Mouse (Mus musculus) thymus, postnatal 4 days (tissue): ENCODE results near the gene Cngb1.

ENCODE experiments used
- DNase-seq: peaks from one replicate; pipeline ENCODE4 v3.0.0; 2021

Cngb1 gene

GRCm38 (mm10) chr8:95320224-95321139, 14.1 kb upstream of the Cngb1 start:
- DNase-seq: peak; percentile 92

DNA sequence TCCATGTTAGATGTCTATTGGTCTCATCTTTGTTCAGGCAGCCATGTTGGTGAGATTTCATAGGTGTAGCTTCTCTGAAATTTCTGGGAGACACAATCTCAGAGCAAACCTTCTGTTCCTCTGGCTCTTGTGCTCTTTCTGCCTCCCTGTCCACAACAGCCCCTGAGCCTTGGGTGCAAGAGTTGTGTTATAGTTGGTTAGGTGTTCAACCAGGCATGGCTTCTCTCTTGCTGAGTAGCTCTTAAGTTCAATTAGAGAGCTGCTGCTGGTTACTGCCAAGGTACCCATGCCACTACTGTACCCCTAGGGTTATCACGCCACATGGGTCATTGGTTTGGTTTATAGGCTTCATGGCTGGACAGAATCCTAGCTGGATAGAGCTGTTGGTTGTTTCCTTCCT, 9.0 kb upstream of the Cngb1 start:
- no peak for DNase-seq

GRCm38 (mm10) chr8:95314707-95315106, 8.3 kb upstream of the Cngb1 start:
- no peak for DNase-seq

GRCm38 (mm10) chr8:95313857-95314256, 7.5 kb upstream of the Cngb1 start:
- DNase-seq: no peak

DNA sequence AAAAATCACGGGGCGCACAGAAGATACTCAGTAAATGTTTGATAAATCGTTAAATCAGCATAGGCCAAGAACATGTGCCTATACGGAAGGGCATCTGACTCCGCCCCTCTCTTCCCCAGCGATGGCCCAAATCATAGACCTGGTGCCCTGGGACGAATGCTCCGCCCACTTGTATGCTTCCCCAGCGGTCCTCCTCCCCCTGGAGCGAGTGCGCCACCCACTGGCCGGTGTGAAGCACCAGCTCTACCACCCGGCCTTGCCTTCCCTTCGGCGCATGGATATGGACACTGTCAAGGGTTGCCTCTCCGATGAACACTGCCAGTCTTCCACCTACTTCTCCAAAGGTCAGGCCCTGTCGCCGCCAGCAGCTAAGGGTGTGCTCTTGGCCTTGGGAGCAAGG, 6.5 kb upstream of the Cngb1 start:
- peak; percentile 53 for DNase-seq

GRCm38 (mm10) chr8:95310342-95310970, 4.1 kb upstream of the Cngb1 start, which contains the start of gene Tepp:
Gene Tepp, plus strand, starts transcription at chr8:95310566.
- DNase-seq: no peak

- no peak for DNase-seq
Measured at GRCm38 (mm10) chr8:95305526-95305925, 859 bp downstream of the Cngb1 start.

- DNase-seq: peak; percentile 75
Measured at GRCm38 (mm10) chr8:95302410-95302809, 4.0 kb downstream of the Cngb1 start.

GRCm38 (mm10) chr8:95293891-95294290, 12.5 kb downstream of the Cngb1 start:
- no peak for DNase-seq

DNA sequence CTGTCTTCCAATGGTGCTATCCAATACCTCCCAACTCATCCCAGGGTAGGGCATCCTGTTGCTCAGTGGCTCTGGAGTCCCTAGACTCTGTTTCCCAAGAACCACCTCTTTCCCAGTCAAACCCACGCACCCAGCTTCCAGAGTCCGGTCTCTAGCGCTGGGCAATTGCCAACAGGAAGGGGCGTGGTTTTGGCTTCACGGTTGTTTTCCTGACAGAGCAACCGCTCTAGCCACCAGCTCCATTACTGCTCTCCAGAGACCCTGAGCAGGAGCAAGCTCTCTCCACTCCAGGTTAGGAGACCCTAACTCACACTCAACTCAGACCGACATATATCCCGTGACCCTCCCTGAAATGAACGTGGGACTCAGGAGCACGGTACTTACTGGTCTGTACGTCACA, 13.2 kb downstream of the Cngb1 start:
- DNase-seq: no peak

- DNase-seq: no peak
Measured at GRCm38 (mm10) chr8:95289066-95289650, 17.2 kb downstream of the Cngb1 start.

GRCm38 (mm10) chr8:95281493-95281892, 24.9 kb downstream of the Cngb1 start:
- DNase-seq: no peak

DNA sequence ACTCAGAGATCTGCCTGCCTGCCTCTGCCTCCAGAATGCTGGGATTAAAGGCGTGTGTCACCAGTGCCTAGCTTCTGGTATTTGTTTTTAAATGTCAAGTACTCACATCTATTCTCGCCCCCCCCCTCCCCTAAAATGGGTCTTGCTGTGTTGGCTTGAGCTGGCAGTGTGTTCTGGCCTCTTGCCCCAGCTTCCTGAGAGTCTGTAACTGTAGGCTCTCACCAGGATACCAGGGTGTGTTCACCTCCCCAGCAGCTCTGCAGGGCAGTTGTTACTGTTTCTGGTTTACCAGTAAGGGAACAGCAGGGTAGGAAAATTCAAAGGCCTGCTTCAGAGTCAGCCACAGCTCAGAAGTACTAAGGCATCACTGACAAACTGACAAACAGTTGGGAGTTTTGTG, 33.5 kb downstream of the Cngb1 start:
- no peak for DNase-seq

GRCm38 (mm10) chr8:95271841-95272240, 34.5 kb downstream of the Cngb1 start:
- DNase-seq: no peak

GRCm38 (mm10) chr8:95270501-95270900, 35.9 kb downstream of the Cngb1 start:
- no peak for DNase-seq

DNA sequence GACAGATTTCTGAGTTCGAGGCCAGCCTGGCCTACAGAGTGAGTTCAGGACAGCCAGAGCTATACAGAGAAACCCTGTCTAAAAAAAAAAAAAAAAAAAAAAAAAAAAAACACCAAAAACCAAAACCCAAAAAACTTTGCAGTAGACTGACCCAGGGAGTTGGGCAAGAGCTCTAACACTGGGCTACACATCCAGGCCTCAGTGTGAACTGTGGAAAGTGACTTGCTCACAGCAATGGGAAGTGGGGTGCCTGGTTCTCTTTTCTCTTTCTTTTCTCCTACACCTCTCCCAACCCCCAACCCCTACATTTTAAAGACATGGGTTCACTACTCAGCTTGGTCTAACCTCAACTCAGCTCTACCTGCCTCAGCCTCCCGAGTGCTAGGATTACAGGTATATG, 44.2 kb downstream of the Cngb1 start:
- no peak for DNase-seq

DNA sequence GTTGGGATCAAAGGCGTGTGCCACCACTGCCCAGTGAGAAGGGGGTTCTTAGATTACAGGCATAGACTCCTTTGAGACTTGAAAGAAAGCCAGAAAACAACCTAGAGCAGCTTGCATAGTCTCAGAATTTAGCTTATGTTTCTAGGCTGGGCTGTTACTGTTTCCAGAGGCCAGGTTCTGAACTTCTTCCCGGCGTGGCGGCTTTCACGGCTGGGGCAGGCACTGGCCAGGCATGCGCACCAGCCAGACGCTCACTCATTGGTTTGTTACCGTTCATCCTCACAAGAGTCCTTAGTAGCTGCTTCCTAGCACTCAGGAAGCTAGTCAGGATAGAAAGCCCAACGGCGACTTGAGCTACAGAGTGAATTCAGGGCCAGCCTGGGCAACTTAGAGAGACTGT, 50.8 kb downstream of the Cngb1 start:
- DNase-seq: no peak

DNA sequence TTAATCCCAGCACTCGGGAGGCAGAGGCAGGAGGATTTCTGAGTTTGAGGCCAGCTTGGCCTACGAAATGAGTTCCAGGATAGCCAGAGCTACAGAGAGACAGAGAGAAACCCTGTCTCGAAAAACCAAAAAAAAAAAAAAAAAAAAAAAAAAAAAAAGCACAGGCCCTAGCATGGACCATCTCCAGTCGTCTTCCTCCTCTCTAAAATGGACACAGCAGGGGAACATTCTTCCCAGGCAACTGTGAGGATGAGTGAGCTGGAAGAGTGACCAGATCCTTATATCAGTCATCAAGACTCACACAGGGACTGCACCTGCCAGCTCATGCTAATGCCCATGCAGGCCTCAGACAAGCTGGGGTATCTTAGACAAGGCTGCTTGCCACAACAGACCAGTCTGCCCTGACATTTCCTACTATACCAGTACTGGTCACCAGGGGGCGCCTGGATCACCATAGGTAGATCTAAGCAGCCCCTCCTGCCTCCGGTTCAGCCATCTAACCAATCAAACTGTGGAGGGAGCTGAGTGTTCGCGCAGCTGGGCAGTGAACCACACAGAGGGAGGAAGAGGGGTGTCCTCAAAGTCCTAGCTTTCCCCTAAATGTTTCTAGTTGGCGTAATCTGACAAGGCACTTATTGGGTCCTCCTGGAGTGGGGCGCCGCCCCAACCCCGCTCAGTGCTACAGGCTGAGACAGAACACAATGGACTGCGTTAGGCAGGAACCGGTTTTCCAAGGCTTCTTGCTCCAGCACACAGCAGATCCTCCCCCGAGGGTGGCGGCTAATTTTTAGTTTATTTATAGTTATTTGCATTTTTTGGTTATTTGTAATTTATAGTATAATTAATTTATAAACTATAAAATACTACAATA, 51.6 kb downstream of the Cngb1 start:
- DNase-seq: peak; percentile 99

- DNase-seq: peak; percentile 16
Measured at GRCm38 (mm10) chr8:95252056-95252455, 54.3 kb downstream of the Cngb1 start.

DNA sequence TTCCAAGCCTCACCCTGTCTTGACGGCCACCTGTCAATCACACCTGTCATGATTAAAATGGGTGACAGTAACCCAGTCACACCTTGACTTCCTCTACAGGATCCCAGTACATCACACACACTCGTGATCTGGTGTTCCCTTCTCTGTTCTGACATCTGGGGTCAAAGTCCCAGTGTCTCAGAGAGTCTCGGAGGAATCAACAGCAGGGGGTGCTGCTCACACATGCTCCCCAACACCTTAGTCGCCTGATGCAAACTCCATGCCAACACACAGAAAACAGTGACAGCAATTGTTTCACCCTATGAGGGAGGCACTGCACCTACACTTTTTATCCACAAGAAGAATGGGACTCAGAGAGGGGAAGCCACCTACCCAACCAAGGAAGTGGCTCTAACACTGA, 56.5 kb downstream of the Cngb1 start:
- peak; percentile 77 for DNase-seq

DNA sequence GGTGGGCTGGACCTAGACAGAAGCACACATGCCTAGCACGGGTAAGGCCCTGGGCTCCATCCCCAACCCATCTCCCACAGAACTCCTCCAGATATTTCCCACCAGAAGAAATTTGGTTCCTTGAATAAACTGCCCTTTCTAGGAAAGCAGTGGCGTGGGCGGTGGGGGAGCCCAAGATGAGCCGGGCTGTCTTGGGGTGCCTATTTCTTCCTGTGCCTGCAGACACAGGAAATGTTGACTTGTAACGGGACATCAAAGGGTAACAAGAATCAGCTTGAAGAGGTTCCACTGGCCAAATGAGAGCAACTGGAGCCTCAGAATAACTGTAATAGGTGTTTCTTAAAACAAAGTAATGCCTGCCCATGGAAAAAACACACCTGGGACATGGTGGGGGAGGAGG, 59.1 kb downstream of the Cngb1 start:
- DNase-seq: peak; percentile 75

DNA sequence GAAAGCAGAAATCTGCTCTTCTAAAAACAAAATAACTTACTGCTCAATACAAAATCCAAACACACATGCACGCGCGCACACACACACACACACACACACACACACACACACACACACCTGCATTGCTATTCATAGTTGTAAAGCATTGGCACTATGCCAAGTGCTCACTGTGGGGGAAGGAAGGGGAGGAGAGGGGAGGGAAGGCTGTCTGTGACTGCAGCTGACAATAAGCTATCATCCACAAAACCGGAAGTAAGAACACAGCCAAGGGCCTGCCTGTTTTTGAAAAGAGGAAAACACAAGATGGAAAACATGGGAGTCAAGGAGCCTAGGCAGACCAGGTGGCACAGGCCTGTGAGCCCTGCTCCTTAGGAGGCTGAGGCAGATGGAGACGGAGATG, 61.2 kb downstream of the Cngb1 start:
- DNase-seq: peak; percentile 86

DNA sequence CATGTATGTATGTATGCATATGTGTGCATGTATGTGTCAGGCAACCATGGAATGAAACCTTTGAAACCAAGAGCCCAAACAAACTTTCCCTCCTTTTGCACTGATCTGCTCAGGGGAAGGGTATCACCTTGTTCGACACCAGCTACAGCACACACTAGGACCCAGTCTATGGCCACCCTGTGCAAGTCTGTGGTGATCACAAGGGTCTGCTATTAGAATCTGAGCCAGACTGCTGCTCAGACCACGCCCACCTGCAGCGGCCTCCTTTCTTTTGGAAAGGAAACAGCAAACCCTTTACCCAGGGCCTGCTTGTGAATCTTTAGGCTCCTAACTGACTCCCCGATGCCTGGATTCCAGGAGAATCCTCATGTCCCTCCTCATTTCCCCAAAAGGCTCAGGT, 62.5 kb downstream of the Cngb1 start:
- peak; percentile 18 for DNase-seq
